Mouse (Mus musculus) forebrain, embryonic 11.5 days (tissue): ENCODE results near the gene Bmpr2. TPM values are rescaled to one million over a fixed set of nuclear protein-coding genes. Genes with fewer than 3 reads are reported as not detected.

Source experiments
- ATAC-seq: fragments of 200-750 bp; cut with Nextera tagmentation; replicated peaks from 2 replicates; pipeline ENCODE4 v1.8.0; 2017; ENCODE audit warnings: moderate TSS enrichment; ENCODE audit not compliant: low FRiP score
- DNase-seq: peaks from one replicate; pipeline ENCODE4 v3.0.0-alpha.2; 2017; ENCODE audit warnings: low spot score
- H3K27ac ChIP-seq: fragments of 300-500 bp; sonication (generic); 2 replicates; pipeline ENCODE4 v1.5.1; 2014; ENCODE audit warnings: low read depth, low read length
- H3K27me3 ChIP-seq: fragments of 300-500 bp; sonication (generic); 2 replicates; pipeline ENCODE4 v1.6.1; 2014; ENCODE audit warnings: mild to moderate bottlenecking, low read length, mixed read lengths; ENCODE audit not compliant: control insufficient read depth, insufficient read depth
- H3K36me3 ChIP-seq: fragments of 300-500 bp; sonication (generic); 2 replicates; pipeline ENCODE4 v1.6.1; 2014; ENCODE audit warnings: mild to moderate bottlenecking, low read length, moderate library complexity, mixed read lengths; ENCODE audit not compliant: control insufficient read depth, insufficient read depth
- H3K4me1 ChIP-seq: fragments of 300-500 bp; sonication (generic); replicated peaks from 2 replicates; pipeline ENCODE4 v1.6.1; 2014; ENCODE audit warnings: low read length, mixed read lengths; ENCODE audit not compliant: control insufficient read depth, insufficient read depth
- H3K4me2 ChIP-seq: fragments of 300-500 bp; sonication (generic); 2 replicates; pipeline ENCODE4 v1.6.1; 2014; ENCODE audit warnings: low read depth, mild to moderate bottlenecking, low read length, moderate library complexity, mixed read lengths; ENCODE audit not compliant: severe bottlenecking
- H3K4me3 ChIP-seq: fragments of 300-500 bp; sonication (generic); 2 replicates; pipeline ENCODE4 v1.5.1; 2014; ENCODE audit warnings: low read depth, low read length
- H3K9ac ChIP-seq: fragments of 300-500 bp; sonication (generic); 2 replicates; pipeline ENCODE4 v1.6.1; 2014; ENCODE audit warnings: low read length
- H3K9me3 ChIP-seq: fragments of 300-500 bp; sonication (generic); 2 replicates; pipeline ENCODE4 v1.6.1; 2016; ENCODE audit warnings: low read length, mixed read lengths; ENCODE audit not compliant: control insufficient read depth
- WGBS: fragments of 180-500 bp; shearing (Covaris S2); extraction: QIAGEN DNeasy Blood & Tissue Kit; methylation state at CpG from one replicate; pipeline ENCODE4 v1.1.7; 2014; 5-methylcytosine and 5-hydroxymethylcytosine counted together
- polyA plus RNA-seq: library from polyadenylated mRNA; unstranded; fragments of >200 nt; fragmentation: Nextera tagmentation; extraction: Ambion mirVana; gene quantifications from 2 replicates; pipeline ENCODE4 v1.2.1, GENCODE M21; 2014

Bmpr2 gene
- polyA plus RNA-seq, 1 experiment from 2014 or later, result 12.3 TPM

- H3K4me3 ChIP-seq, result no peak overlapping the region
- ATAC-seq, result no peak
- no peaks in the 10 kb centered on the region for H3K36me3 ChIP-seq
- WGBS, result 55% methylated on average over 2 of the region's 2 CpGs
- H3K27ac ChIP-seq, result no peak overlapping the region
- H3K27me3 ChIP-seq, result no peaks in the 10 kb centered on the region
- no peak overlapping the region for H3K9ac ChIP-seq
- H3K9me3 ChIP-seq, result no peaks in the 10 kb centered on the region
- no peak overlapping the region for H3K4me2 ChIP-seq
- DNase-seq, result no peak
- H3K4me1 ChIP-seq, result no peaks in the 10 kb centered on the region
Measured at GRCm38 (mm10) chr1:59907700-59908099, 144.5 kb downstream of the Bmpr2 start.

- DNase-seq (no peak), ATAC-seq (no peak)
- H3K27ac ChIP-seq, result no peak overlapping the region
- H3K4me3 ChIP-seq, result no peak overlapping the region
- no peak overlapping the region for H3K9ac ChIP-seq
- H3K4me1 ChIP-seq, result no peaks in the 10 kb centered on the region; the same call in 1 of the 2 replicates
- H3K4me2 ChIP-seq, result no peak overlapping the region
- H3K36me3 ChIP-seq, result no peaks in the 10 kb centered on the region
- H3K27me3 ChIP-seq, result no peaks in the 10 kb centered on the region
- H3K9me3 ChIP-seq, result no peaks in the 10 kb centered on the region
- 88% methylated on average over 1 of the region's 1 CpGs for WGBS
Measured at GRCm38 (mm10) chr1:59910941-59911340, 147.7 kb downstream of the Bmpr2 start.

GRCm38 (mm10) chr1:59912413-59913157, 149.4 kb downstream of the Bmpr2 start, which contains the start of gene Fam117b:
TSS of gene Fam117b (plus strand) at chr1:59913006.
- H3K27me3 ChIP-seq, result no peaks in the 10 kb centered on the region
- ATAC-seq, result peak; percentile 98
- no peaks in the 10 kb centered on the region for H3K36me3 ChIP-seq
- H3K4me2 ChIP-seq, result peak within 1 kb of the TSS; percentile 68
- H3K27ac ChIP-seq, result peak within 1 kb of the TSS; percentile 86
- no peaks in the 10 kb centered on the region; the same call in 1 of the 2 replicates for H3K4me1 ChIP-seq
- peak within 1 kb of the TSS; percentile 99 for H3K4me3 ChIP-seq
- WGBS, result under 1% methylated on average over 70 of the region's 72 CpGs
- DNase-seq, result peak; percentile 99
- H3K9me3 ChIP-seq, result no peaks in the 10 kb centered on the region
- H3K9ac ChIP-seq, result peak within 1 kb of the TSS; percentile 94

GRCm38 (mm10) chr1:59913195-59913868, 150.1 kb downstream of the Bmpr2 start:
- Histone ChIP-seq H3K4me2 (peak overlapping the region; percentile 68), H3K4me1 (no peaks in the 10 kb centered on the region; the same call in 1 of the 2 replicates), H3K9ac (peak overlapping the region; percentile 94), H3K4me3 (peak overlapping the region; percentile 99), H3K27ac (peak overlapping the region; percentile 86), H3K9me3 (no peaks in the 10 kb centered on the region), H3K36me3 (no peaks in the 10 kb centered on the region), H3K27me3 (no peaks in the 10 kb centered on the region)
- peak; percentile 78 for DNase-seq
- WGBS, result under 1% methylated on average over 71 of the region's 98 CpGs
- peak; percentile 45 for ATAC-seq

GRCm38 (mm10) chr1:59913869-59914225, 150.6 kb downstream of the Bmpr2 start:
- WGBS, result 5% methylated on average over 12 of the region's 12 CpGs
- Histone ChIP-seq H3K9ac (peak overlapping the region; percentile 94), H3K9me3 (no peaks in the 10 kb centered on the region), H3K4me1 (no peaks in the 10 kb centered on the region; the same call in 1 of the 2 replicates), H3K27ac (no peak overlapping the region), H3K4me2 (peak overlapping the region; percentile 68), H3K4me3 (peak overlapping the region; percentile 99), H3K27me3 (no peaks in the 10 kb centered on the region), H3K36me3 (no peaks in the 10 kb centered on the region)
- no peak for DNase-seq
- no peak for ATAC-seq

GRCm38 (mm10) chr1:59914799-59915198, 151.6 kb downstream of the Bmpr2 start:
- Histone ChIP-seq H3K4me1 (no peaks in the 10 kb centered on the region; the same call in 1 of the 2 replicates), H3K9me3 (no peaks in the 10 kb centered on the region), H3K4me3 (no peak overlapping the region), H3K9ac (no peak overlapping the region), H3K27me3 (no peaks in the 10 kb centered on the region), H3K36me3 (no peaks in the 10 kb centered on the region), H3K27ac (no peak overlapping the region), H3K4me2 (peak overlapping the region; percentile 68; the same call in 1 of the 2 replicates)
- WGBS, result 75% methylated on average over 3 of the region's 3 CpGs
- DNase-seq (no peak), ATAC-seq (no peak)

- Histone ChIP-seq H3K9ac (no peak overlapping the region), H3K9me3 (no peaks in the 10 kb centered on the region), H3K27ac (no peak overlapping the region), H3K36me3 (no peaks in the 10 kb centered on the region), H3K4me3 (no peak overlapping the region), H3K4me2 (no peak overlapping the region), H3K4me1 (no peaks in the 10 kb centered on the region; the same call in 1 of the 2 replicates), H3K27me3 (no peaks in the 10 kb centered on the region)
- 85% methylated on average over 10 of the region's 10 CpGs for WGBS
- DNase-seq (no peak), ATAC-seq (no peak)
Measured at GRCm38 (mm10) chr1:59915843-59916610, 152.8 kb downstream of the Bmpr2 start.

GRCm38 (mm10) chr1:59917401-59917800, 154.2 kb downstream of the Bmpr2 start:
- Histone ChIP-seq H3K36me3 (no peaks in the 10 kb centered on the region), H3K27me3 (no peaks in the 10 kb centered on the region), H3K9ac (no peak overlapping the region), H3K4me2 (no peak overlapping the region), H3K9me3 (no peaks in the 10 kb centered on the region), H3K4me1 (no peaks in the 10 kb centered on the region; the same call in 1 of the 2 replicates), H3K4me3 (no peak overlapping the region), H3K27ac (no peak overlapping the region)
- 91% methylated on average over 3 of the region's 3 CpGs for WGBS
- ATAC-seq (no peak), DNase-seq (no peak)
